Mouse (Mus musculus) hematopoietic stem cell, adult 5-6 weeks (primary cell): Measurements from ENCODE around the gene Bst2. TPM values are rescaled to one million over a fixed set of nuclear protein-coding genes. Genes with fewer than 3 reads are reported as not detected.

ENCODE experiments used
- ATAC-seq, 2 experiments: fragments of 125-278 bp in 1 of 2; replicated peaks in 1 of 2; 2 replicates each; pipeline ENCODE4 v1.8.0; 2016 to 2017; ENCODE audit warnings: inconsistent platforms in 2 of 2, mild to moderate bottlenecking in 2 of 2, moderate number of reproducible peaks in 2 of 2, low read depth in 1 of 2, moderate TSS enrichment in 1 of 2; ENCODE audit not compliant: low FRiP score in 2 of 2, poor library complexity in 2 of 2, severe bottlenecking in 2 of 2, insufficient read depth in 1 of 2, low TSS enrichment in 1 of 2
- total RNA-seq: library from RNA; stranded (forward); fragments of 172-1452, 232-1000 nt; gene quantifications from 2 replicates; pipeline ENCODE4 v1.2.3, GENCODE M21; 2017

Bst2 gene
- 65.1 and 74.2 TPM in 2 replicates for total RNA-seq

- peak; percentile 93 to 98 for ATAC-seq
Measured at GRCm38 (mm10) chr8:71537028-71537867, at the start of gene Bst2. Bst2 (minus strand) TSS chr8:71537456.

GRCm38 (mm10) chr8:71586891-71587290, 49.6 kb upstream of the Bst2 start:
- ATAC-seq = 0 out of 4 replicates have a peak, but pooled peaks of 1 of the 2 experiments have one; percentile 13

GRCm38 (mm10) chr8:71580201-71580600, 42.9 kb upstream of the Bst2 start:
- no peak for ATAC-seq

- no peak for ATAC-seq
Measured at GRCm38 (mm10) chr8:71579476-71579875, 42.2 kb upstream of the Bst2 start.

GRCm38 (mm10) chr8:71579009-71579408, 41.8 kb upstream of the Bst2 start:
- ATAC-seq = no peak

GRCm38 (mm10) chr8:71577856-71578387, 40.7 kb upstream of the Bst2 start:
- no peak for ATAC-seq

GRCm38 (mm10) chr8:71575020-71575419, 37.8 kb upstream of the Bst2 start:
- no peak for ATAC-seq

GRCm38 (mm10) chr8:71574426-71574825, 37.2 kb upstream of the Bst2 start:
- ATAC-seq = no peak

- no peak for ATAC-seq
Measured at GRCm38 (mm10) chr8:71572847-71573633, 35.8 kb upstream of the Bst2 start.

- no peak for ATAC-seq
Measured at GRCm38 (mm10) chr8:71572077-71572476, 34.8 kb upstream of the Bst2 start.

GRCm38 (mm10) chr8:71570291-71570954, 33.2 kb upstream of the Bst2 start:
- ATAC-seq = peak; percentile 77 to 89

GRCm38 (mm10) chr8:71569366-71570290, 32.4 kb upstream of the Bst2 start:
- peak; percentile 59 to 62 for ATAC-seq

GRCm38 (mm10) chr8:71568941-71569340, 31.7 kb upstream of the Bst2 start:
- no peak for ATAC-seq

- ATAC-seq = no peak
Measured at GRCm38 (mm10) chr8:71568387-71568937, 31.2 kb upstream of the Bst2 start, which contains the start of gene Slc27a1. Slc27a1 (plus strand) TSS chr8:71568882.

GRCm38 (mm10) chr8:71567587-71567986, 30.3 kb upstream of the Bst2 start:
- ATAC-seq = no peak

GRCm38 (mm10) chr8:71566501-71566900, 29.2 kb upstream of the Bst2 start, which contains the start of gene Nxnl1:
Nxnl1 (minus strand) TSS chr8:71566601.
- no peak for ATAC-seq
